Mouse (Mus musculus) fibroblast of lung, adult 2 months (primary cell): ENCODE measurements around the gene Wdr93.
"Not testable (repeated sequence)": the region's sequence is repeated elsewhere in the genome, so short reads cannot be mapped to it uniquely, and the experiment has no call there.

Experiments
- DNase-seq: peaks from one replicate; pipeline ENCODE4 v3.0.0-alpha.2; 2011; ENCODE audit warnings: low read depth

Wdr93 gene

GRCm38 (mm10) chr7:79749511-79749910 lies 6.5 kb downstream of the Wdr93 start:
- no peak for DNase-seq

- DNase-seq: no peak
Observed at GRCm38 (mm10) chr7:79756334-79756733, 13.4 kb downstream of the Wdr93 start.

- DNase-seq: no peak
Observed at GRCm38 (mm10) chr7:79758176-79758575, 15.2 kb downstream of the Wdr93 start.

GRCm38 (mm10) chr7:79759766-79760165 lies 16.8 kb downstream of the Wdr93 start:
- DNase-seq: no peak

GRCm38 (mm10) chr7:79761124-79761876 lies 18.3 kb downstream of the Wdr93 start:
- DNase-seq: no peak

GRCm38 (mm10) chr7:79762106-79762505 lies 19.1 kb downstream of the Wdr93 start:
- DNase-seq: no peak

GRCm38 (mm10) chr7:79765991-79766390 lies 23.0 kb downstream of the Wdr93 start:
- DNase-seq: no peak

GRCm38 (mm10) chr7:79769664-79770063 lies 26.7 kb downstream of the Wdr93 start:
- no peak for DNase-seq

GRCm38 (mm10) chr7:79771561-79772512 lies 28.9 kb downstream of the Wdr93 start:
- no peak for DNase-seq

GRCm38 (mm10) chr7:79780647-79781626 lies 38.0 kb downstream of the Wdr93 start:
- no peak for DNase-seq

- no peak for DNase-seq
Observed at GRCm38 (mm10) chr7:79781826-79782515, 39.0 kb downstream of the Wdr93 start.

- DNase-seq: no peak
Observed at GRCm38 (mm10) chr7:79782516-79782855, 39.5 kb downstream of the Wdr93 start.

- DNase-seq: no peak
Observed at GRCm38 (mm10) chr7:79786295-79786694, 43.3 kb downstream of the Wdr93 start.

GRCm38 (mm10) chr7:79789812-79790211 lies 46.8 kb downstream of the Wdr93 start:
- not testable (repeated sequence) for DNase-seq

GRCm38 (mm10) chr7:79792635-79793421 lies 49.9 kb downstream of the Wdr93 start:
- DNase-seq: no peak

GRCm38 (mm10) chr7:79793688-79794087 lies 50.7 kb downstream of the Wdr93 start, which contains the start of gene Mesp1:
Gene Mesp1, minus strand, starts transcription at chr7:79793788.
- DNase-seq: no peak

- no peak for DNase-seq
Observed at GRCm38 (mm10) chr7:79798606-79799005, 55.6 kb downstream of the Wdr93 start.

- no peak for DNase-seq
Observed at GRCm38 (mm10) chr7:79799048-79799447, 56.1 kb downstream of the Wdr93 start.

GRCm38 (mm10) chr7:79799506-79799905 lies 56.5 kb downstream of the Wdr93 start:
- no peak for DNase-seq

- DNase-seq: no peak
Observed at GRCm38 (mm10) chr7:79800336-79800735, 57.4 kb downstream of the Wdr93 start.
